Mouse (Mus musculus) lung, embryonic 14.5 days (tissue): ENCODE results near the gene Cacna1i. TPM values are rescaled to one million over a fixed set of nuclear protein-coding genes. Genes with fewer than 3 reads are reported as not detected.
A peak's percentile ranks its signal among the peaks of the same experiment; 100 is the strongest.

Experiments
- ATAC-seq: fragments of 200-750 bp; cut with Nextera tagmentation; 2 replicates; pipeline ENCODE4 v1.8.0; 2017; ENCODE audit warnings: mild to moderate bottlenecking, moderate TSS enrichment, moderate library complexity; ENCODE audit not compliant: insufficient read depth
- DNase-seq: peaks from one replicate; pipeline ENCODE4 v3.0.0-alpha.2; 2015
- H3K27ac ChIP-seq: fragments of 300-500 bp; sonication (generic); 2 replicates; pipeline ENCODE4 v1.5.1; 2014; ENCODE audit warnings: low read depth, mild to moderate bottlenecking, moderate library complexity
- H3K27me3 ChIP-seq: fragments of 300-500 bp; sonication (generic); 2 replicates; pipeline ENCODE4 v1.6.1; 2014; ENCODE audit warnings: low read length, control low read depth; ENCODE audit not compliant: insufficient read depth
- H3K36me3 ChIP-seq: fragments of 300-500 bp; sonication (generic); 2 replicates; pipeline ENCODE4 v1.6.1; 2014; ENCODE audit warnings: control low read depth; ENCODE audit not compliant: insufficient read depth
- H3K4me1 ChIP-seq: fragments of 300-500 bp; sonication (generic); 2 replicates; pipeline ENCODE4 v1.6.1; 2014; ENCODE audit warnings: antibody characterized with exemption, control low read depth; ENCODE audit not compliant: insufficient read depth
- H3K4me2 ChIP-seq: fragments of 300-500 bp; sonication (generic); 2 replicates; pipeline ENCODE4 v1.6.1; 2014; ENCODE audit warnings: mild to moderate bottlenecking
- H3K4me3 ChIP-seq: fragments of 300-500 bp; sonication (generic); 2 replicates; pipeline ENCODE4 v1.5.1; 2014; ENCODE audit warnings: low read depth, low read length
- H3K9ac ChIP-seq: fragments of 300-500 bp; sonication (generic); 2 replicates; pipeline ENCODE4 v1.6.1; 2014
- H3K9me3 ChIP-seq: fragments of 300-500 bp; sonication (generic); 2 replicates; pipeline ENCODE4 v1.6.1; 2016; ENCODE audit warnings: low read depth, low read length, control low read depth
- CTCF ChIP-seq: IDR thresholded peaks from 2 replicates; pipeline ENCODE4 v1.5.1; 2016; ENCODE audit warnings: antibody characterized with exemption, low read depth
- WGBS: fragments of 180-500 bp; shearing (Covaris S2); extraction: QIAGEN DNeasy Blood & Tissue Kit; methylation state at CpG from one replicate; pipeline ENCODE4 v1.1.7; 2014; 5-methylcytosine and 5-hydroxymethylcytosine counted together
- polyA plus RNA-seq: library from polyadenylated mRNA; unstranded; fragments of >200 nt; fragmentation: Nextera tagmentation; extraction: Ambion mirVana; gene quantifications from 2 replicates; pipeline ENCODE4 v1.2.1, GENCODE M21; 2014

Gene Cacna1i
- polyA plus RNA-seq, 1 experiment from 2014 or later: not detected

DNA sequence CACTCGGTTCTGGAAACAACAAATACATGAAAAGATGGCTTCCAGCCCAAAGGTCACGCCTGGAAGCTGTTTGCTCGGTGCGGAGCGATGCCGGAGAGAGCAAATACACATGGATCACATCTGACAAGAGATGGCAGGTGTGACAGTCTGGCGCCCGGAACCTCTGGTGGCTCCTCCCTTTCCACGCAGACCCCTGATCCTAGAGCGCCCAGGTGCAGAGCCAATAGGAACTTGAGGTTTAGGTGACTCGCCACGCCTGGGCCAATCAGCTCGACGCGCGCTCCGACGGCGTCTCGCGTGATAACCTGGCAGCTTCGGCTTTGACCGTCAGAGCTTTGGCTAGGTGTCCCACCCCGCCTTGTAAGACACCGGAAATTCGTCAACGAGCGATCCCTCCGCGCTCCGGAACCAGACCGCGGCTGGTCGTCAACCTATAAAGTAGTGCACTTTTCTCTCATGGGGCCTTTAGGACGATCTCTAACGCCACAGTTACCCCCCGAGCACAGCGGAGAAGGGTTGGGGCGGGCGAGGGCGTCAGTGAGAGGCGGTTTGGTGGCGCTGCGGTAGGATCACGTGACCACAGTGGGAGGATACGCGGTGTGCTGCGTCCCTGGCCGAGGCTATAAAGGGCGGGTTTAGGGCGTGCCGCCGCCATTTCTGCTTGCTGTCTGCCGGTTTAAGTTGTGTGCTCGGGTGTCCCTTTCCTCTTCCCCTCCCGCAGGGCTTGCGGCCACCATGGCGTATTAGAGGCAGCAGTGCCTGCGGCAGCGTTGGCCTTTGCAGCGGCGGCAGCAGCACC lies 32.0 kb upstream of the Cacna1i start, which contains the start of gene Atf4:
TSS of gene Atf4 (plus strand) at position 338 of the 799 bp plus-strand sequence.
- Histone ChIP-seq H3K27me3 (no peaks in the 10 kb centered on the region), H3K36me3 (peaks cover 62% of the 10 kb centered on the region), H3K4me2 (peak within 1 kb of the TSS; percentile 94), H3K9ac (peak within 1 kb of the TSS; percentile 97), H3K9me3 (no peaks in the 10 kb centered on the region), H3K27ac (peak within 1 kb of the TSS; percentile 98), H3K4me3 (peak within 1 kb of the TSS; percentile 91), H3K4me1 (peaks cover 8% of the 10 kb centered on the region)
- DNase-seq: peak; percentile 100
- no peak for TF ChIP-seq CTCF
- peak; percentile 93 for ATAC-seq
- WGBS: under 1% methylated on average over 62 of the region's 62 CpGs

GRCm38 (mm10) chr15:80255646-80256121 lies 31.4 kb upstream of the Cacna1i start:
- Histone ChIP-seq H3K27ac (peak overlapping the region; percentile 98), H3K9me3 (no peaks in the 10 kb centered on the region), H3K4me1 (peaks cover 8% of the 10 kb centered on the region), H3K4me3 (peak overlapping the region; percentile 91), H3K27me3 (no peaks in the 10 kb centered on the region), H3K36me3 (peaks cover 61% of the 10 kb centered on the region), H3K4me2 (peak overlapping the region; percentile 94), H3K9ac (peak overlapping the region; percentile 97)
- ATAC-seq: peak; percentile 52
- no peak for TF ChIP-seq CTCF
- WGBS: under 1% methylated on average over 49 of the region's 51 CpGs
- DNase-seq: peak; percentile 88

DNA sequence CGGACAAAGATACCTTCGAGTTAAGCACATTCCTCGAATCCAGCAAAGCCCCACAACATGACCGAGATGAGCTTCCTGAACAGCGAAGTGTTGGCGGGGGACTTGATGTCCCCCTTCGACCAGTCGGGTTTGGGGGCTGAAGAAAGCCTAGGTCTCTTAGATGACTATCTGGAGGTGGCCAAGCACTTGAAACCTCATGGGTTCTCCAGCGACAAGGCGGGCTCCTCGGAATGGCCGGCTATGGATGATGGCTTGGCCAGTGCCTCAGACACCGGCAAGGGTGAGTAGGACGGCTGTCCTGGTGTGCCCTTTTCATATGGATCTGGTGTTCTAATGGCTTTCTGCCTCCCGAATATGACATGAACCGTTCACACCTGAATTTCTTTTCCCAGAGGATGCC lies 30.8 kb upstream of the Cacna1i start:
- peak overlapping the region; percentile 98 for H3K27ac ChIP-seq
- no peaks in the 10 kb centered on the region for H3K9me3 ChIP-seq
- peak overlapping the region; percentile 91 for H3K4me3 ChIP-seq
- 6% methylated on average over 16 of the region's 16 CpGs for WGBS
- ATAC-seq (no peak), DNase-seq (no peak)
- peak overlapping the region; percentile 94 for H3K4me2 ChIP-seq
- TF ChIP-seq CTCF: no peak
- peaks cover 8% of the 10 kb centered on the region for H3K4me1 ChIP-seq
- no peaks in the 10 kb centered on the region for H3K27me3 ChIP-seq
- H3K36me3 ChIP-seq: peaks cover 57% of the 10 kb centered on the region
- peak overlapping the region; percentile 97 for H3K9ac ChIP-seq

- Histone ChIP-seq H3K4me2 (peak overlapping the region; percentile 94), H3K36me3 (peaks cover 50% of the 10 kb centered on the region), H3K9me3 (no peaks in the 10 kb centered on the region), H3K4me3 (peak overlapping the region; percentile 91), H3K27ac (peak overlapping the region; percentile 98), H3K9ac (peak overlapping the region; percentile 97), H3K4me1 (peaks cover 8% of the 10 kb centered on the region), H3K27me3 (no peaks in the 10 kb centered on the region)
- 55% methylated on average over 12 of the region's 12 CpGs for WGBS
- ATAC-seq: no peak
- DNase-seq: no peak
- TF ChIP-seq CTCF: no peak
Observed at GRCm38 (mm10) chr15:80256656-80257601, 30.1 kb upstream of the Cacna1i start.

- Histone ChIP-seq H3K4me2 (peak overlapping the region; percentile 94), H3K9ac (peak overlapping the region; percentile 13; the same call in 1 of the 2 replicates), H3K9me3 (no peaks in the 10 kb centered on the region), H3K36me3 (peaks cover 45% of the 10 kb centered on the region), H3K27ac (peak overlapping the region; percentile 98), H3K4me3 (peak overlapping the region; percentile 91), H3K27me3 (no peaks in the 10 kb centered on the region), H3K4me1 (peaks cover 8% of the 10 kb centered on the region)
- DNase-seq (peak; percentile 64), ATAC-seq (no peak)
- 16% methylated on average over 4 of the region's 4 CpGs for WGBS
- no peak for TF ChIP-seq CTCF
Observed at GRCm38 (mm10) chr15:80257602-80258239, 29.3 kb upstream of the Cacna1i start.
